Comparison of ENCODE assay signal across 8 mouse cellular contexts in the genomic region with DNA sequence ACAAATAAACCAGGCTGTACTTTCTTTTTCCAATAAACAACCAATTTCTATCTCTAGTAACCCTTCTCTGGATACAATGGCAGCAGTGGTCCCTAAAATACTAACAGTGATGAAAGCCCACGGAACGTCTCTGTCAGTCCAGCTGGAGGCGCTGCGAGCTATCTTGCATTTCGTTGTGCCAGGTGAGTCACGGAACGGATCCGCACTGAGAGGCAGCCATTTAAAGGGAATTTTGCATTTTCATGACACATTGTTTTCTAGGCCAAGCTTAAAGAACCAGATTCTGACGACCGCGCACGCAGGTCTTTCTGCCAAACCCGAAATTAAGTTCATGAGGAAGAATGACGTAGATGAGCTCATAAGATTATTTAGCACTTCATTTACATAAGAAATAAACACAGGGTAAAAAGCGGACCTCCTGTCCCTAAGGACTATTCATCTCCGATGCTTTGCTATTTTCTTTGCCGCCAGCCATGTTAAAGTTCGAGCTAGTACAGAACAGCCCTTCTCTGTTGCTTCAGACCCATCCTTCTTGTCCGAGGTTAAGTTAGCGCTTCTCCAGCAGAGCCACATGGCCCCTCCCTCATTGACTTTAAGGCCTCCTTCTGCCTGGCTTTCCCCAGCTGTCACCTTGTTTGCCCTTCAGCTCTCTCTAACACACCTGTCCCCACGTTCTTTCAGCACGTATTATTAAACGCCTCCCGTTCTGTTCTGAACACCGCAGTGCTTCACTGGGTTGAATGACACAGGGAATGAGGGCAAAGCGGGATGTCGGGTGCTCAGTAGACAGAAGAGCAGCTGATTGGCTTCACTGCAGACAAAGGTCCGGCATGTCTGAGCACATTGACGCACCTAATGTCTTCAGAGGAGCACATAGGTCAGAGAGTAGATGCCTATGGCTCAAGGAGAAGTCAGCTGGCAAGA. TPM values are rescaled to one million over a fixed set of nuclear protein-coding genes. Genes with fewer than 3 reads are reported as not detected.
DNase-seq lines count a peak whose midpoint lies in the region; ATAC-seq and TF ChIP-seq lines count a peak whose summit lies in the region.

No protein-coding gene starts in this region.

- WGBS in forebrain, postnatal 0 days, result 28% methylated on average over 29 of the region's 29 CpGs
- WGBS in midbrain, embryonic 14.5 days, result 26% methylated on average over 29 of the region's 29 CpGs

- H3K9me3 ChIP-seq in forebrain, postnatal 0 days (ENCODE audit: low read length), result no peaks in the 10 kb centered on the region
- H3K9me3 ChIP-seq in midbrain, embryonic 14.5 days (ENCODE audit: control insufficient read depth, low read length), result no peaks in the 10 kb centered on the region

- H3K4me1 ChIP-seq in forebrain, postnatal 0 days (ENCODE audit: insufficient read depth), result no peaks in the 10 kb centered on the region
- no peaks in the 10 kb centered on the region for H3K4me1 ChIP-seq in midbrain, embryonic 14.5 days (ENCODE audit: control insufficient read depth, insufficient read depth, low read length)

- ATAC-seq in forebrain, postnatal 0 days, result peak; percentile 58
- no peak for ATAC-seq in midbrain, embryonic 14.5 days (ENCODE audit: low FRiP score, low TSS enrichment)

- DNase-seq in layer of hippocampus, adult 2 months (ENCODE audit: low spot score in 2 of 2), result peak in 1 of 2 experiments; percentile 5
- DNase-seq in layer of hippocampus, postnatal 25 days (ENCODE audit: extremely low spot score in 1 of 2, low spot score in 1 of 2), result no peak
- peak; percentile 19 for DNase-seq in embryo, embryonic 9.5 days (ENCODE audit: extremely low spot score)
- peak; percentile 68 for DNase-seq in forebrain, postnatal 0 days
- peak; percentile 82 for DNase-seq in midbrain, embryonic 14.5 days
- no peak for DNase-seq in urinary bladder, postnatal 36 days (ENCODE audit: low spot score in 2 of 2)
- DNase-seq in Muller cell, postnatal 12 days (ENCODE audit: inconsistent ontology term), result no peak
- no peak for DNase-seq in adrenal gland, postnatal 4 days (ENCODE audit: low spot score in 2 of 2)

- peak overlapping the region; percentile 19; the same call in 1 of the 2 replicates for H3K4me3 ChIP-seq in layer of hippocampus, adult 2 months
- H3K4me3 ChIP-seq in forebrain, postnatal 0 days (ENCODE audit: low read depth, low read length), result peak overlapping the region; percentile 32
- H3K4me3 ChIP-seq in midbrain, embryonic 14.5 days (replicated peaks; ENCODE audit: low read depth, low read length), result peak overlapping the region; percentile 18

- H3K9ac ChIP-seq in forebrain, postnatal 0 days, result peak overlapping the region; percentile 33; the same call in 1 of the 2 replicates
- no peak overlapping the region; the same call in 1 of the 2 replicates for H3K9ac ChIP-seq in midbrain, embryonic 14.5 days (replicated peaks; ENCODE audit: low read length)

- H3K27ac ChIP-seq in layer of hippocampus, adult 2 months, result no peak overlapping the region
- H3K27ac ChIP-seq in forebrain, postnatal 0 days (ENCODE audit: low read depth, low read length), result no peak overlapping the region
- no peak overlapping the region for H3K27ac ChIP-seq in midbrain, embryonic 14.5 days (replicated peaks; ENCODE audit: low read depth, low read length)

- peak overlapping the region; percentile 48 for H3K4me2 ChIP-seq in forebrain, postnatal 0 days (ENCODE audit: low read depth)
- peak overlapping the region; percentile 53 for H3K4me2 ChIP-seq in midbrain, embryonic 14.5 days (ENCODE audit: low read length)

- no peaks in the 10 kb centered on the region for H3K27me3 ChIP-seq in forebrain, postnatal 0 days (ENCODE audit: insufficient read depth, low read length)
- no peaks in the 10 kb centered on the region for H3K27me3 ChIP-seq in midbrain, embryonic 14.5 days (ENCODE audit: control insufficient read depth, insufficient read depth, low read length)

- no peaks in the 10 kb centered on the region for H3K36me3 ChIP-seq in forebrain, postnatal 0 days (ENCODE audit: insufficient read depth)
- no peaks in the 10 kb centered on the region for H3K36me3 ChIP-seq in midbrain, embryonic 14.5 days (ENCODE audit: control insufficient read depth, insufficient read depth, low read length)

- peak; percentile 53 for TF ChIP-seq CTCF in layer of hippocampus, adult 2 months (conservative IDR thresholded peaks at IDR 0.05)
- peak; percentile 58 for TF ChIP-seq CTCF in forebrain, postnatal 0 days (IDR thresholded peaks at IDR 0.05; ENCODE audit: low read depth)

RNA-seq across cellular contexts. Expression of gene Lrrk2, which starts 36.5 kb away (rescaled TPM):
- 10 to 100 TPM; 22.0 to 22.3 TPM for total RNA-seq in layer of hippocampus, adult 2 months (2021)
- total RNA-seq in layer of hippocampus, postnatal 25 days (2021), result 10 to 100 TPM; 15.0 to 18.0 TPM
- total RNA-seq in forebrain, postnatal 0 days (2014; rRNA removed), result 4.2 and 4.5 TPM in 2 replicates
- polyA plus RNA-seq in forebrain, postnatal 0 days (2015; fragmentation: Nextera tagmentation; extraction: Ambion mirVana), result 1.1 and 1.7 TPM in 2 replicates
- polyA plus RNA-seq in midbrain, embryonic 14.5 days (2014; fragmentation: Nextera tagmentation; extraction: Ambion mirVana), result 1.5 and 1.8 TPM in 2 replicates
- total RNA-seq in adrenal gland, postnatal 4 days (2021), result 10 to 100 TPM; 25.8 to 26.7 TPM

Comparison
In these comparisons a context has a peak if more than half of its experiments do, and no peak if none do; other contexts are left out.
1. DNase-seq: peak in embryo, embryonic 9.5 days (single experiment), forebrain, postnatal 0 days (single experiment) and midbrain, embryonic 14.5 days (single experiment); none in layer of hippocampus, postnatal 25 days (0 of 2), urinary bladder, postnatal 36 days (0 of 2), Muller cell, postnatal 12 days (single experiment) and adrenal gland, postnatal 4 days (0 of 2).
2. Peak in every context shown above with its lines, with median percentiles within 50 percentile points of each other: H3K4me3 ChIP-seq.